Mouse (Mus musculus) NIH3T3 (cell line): ENCODE measurements around the gene Pet2.

ENCODE experiments used
- DNase-seq: peaks from one replicate; pipeline ENCODE4 v3.0.0-alpha.2; 2012; ENCODE audit warnings: low read depth

Gene Pet2

GRCm38 (mm10) chrX:89409589-89409988 lies at the start of gene Pet2:
TSS of gene Pet2 (minus strand) at chrX:89409689.
- DNase-seq = no peak
